Comparison of ENCODE assay signal across 8 mouse cellular contexts in genomic region chr4:150048478-150049156, GRCm38 (mm10). TPM values are rescaled to one million over a fixed set of nuclear protein-coding genes. Genes with fewer than 3 reads are reported as not detected.
DNase-seq lines count a peak whose midpoint lies in the region; ATAC-seq and TF ChIP-seq lines count a peak whose summit lies in the region.

No protein-coding gene starts in this region.

- intact Hi-C loops in heart, postnatal 36 days (cut with DNase I) = no loop called here

- H3K9me3 ChIP-seq in heart, embryonic 16.5 days (replicated peaks; ENCODE audit: control insufficient read depth, low read length) = no peaks in the 10 kb centered on the region
- H3K9me3 ChIP-seq in limb, embryonic 13.5 days = no peaks in the 10 kb centered on the region
- no peaks in the 10 kb centered on the region for H3K9me3 ChIP-seq in neural tube, embryonic 11.5 days (ENCODE audit: control insufficient read depth, low read length)

- H3K36me3 ChIP-seq in heart, embryonic 16.5 days (ENCODE audit: control insufficient read depth, insufficient read depth) = no peaks in the 10 kb centered on the region
- H3K36me3 ChIP-seq in limb, embryonic 13.5 days = no peaks in the 10 kb centered on the region
- no peaks in the 10 kb centered on the region for H3K36me3 ChIP-seq in neural tube, embryonic 11.5 days (ENCODE audit: control insufficient read depth, insufficient read depth, low read length)

- no peak for TF ChIP-seq CTCF in bone marrow, adult 2 months (IDR thresholded peaks at IDR 0.05; ENCODE audit: control insufficient read depth, insufficient read depth, low read length)

- DNase-seq in heart, adult 18-20 months = peak; percentile 31 to 48
- DNase-seq in heart, postnatal 36 days = no peak
- peak; percentile 22 for DNase-seq in neural tube, embryonic 11.5 days (ENCODE audit: low spot score)
- DNase-seq in frontal cortex, postnatal 14 days (ENCODE audit: low spot score in 2 of 2) = no peak
- DNase-seq in right cerebral cortex, postnatal 10 days (ENCODE audit: low spot score in 2 of 2) = no peak

- H3K27ac ChIP-seq in bone marrow, adult 2 months (ENCODE audit: control insufficient read depth, insufficient read depth, low read depth, low read length, poor library complexity) = no peak overlapping the region
- H3K27ac ChIP-seq in heart, embryonic 16.5 days (ENCODE audit: low read length) = peak overlapping the region; percentile 57
- H3K27ac ChIP-seq in limb, embryonic 13.5 days = no peak overlapping the region
- H3K27ac ChIP-seq in neural tube, embryonic 11.5 days (ENCODE audit: low read depth, low read length) = no peak overlapping the region

- peak overlapping the region; percentile 77 for H3K9ac ChIP-seq in heart, embryonic 16.5 days (ENCODE audit: low read length)
- peak overlapping the region; percentile 67 for H3K9ac ChIP-seq in limb, embryonic 13.5 days
- H3K9ac ChIP-seq in neural tube, embryonic 11.5 days (ENCODE audit: low read length) = peak overlapping the region; percentile 53

- H3K4me2 ChIP-seq in heart, embryonic 16.5 days (ENCODE audit: low read depth, low read length) = peak overlapping the region; percentile 96
- peak overlapping the region; percentile 96 for H3K4me2 ChIP-seq in limb, embryonic 13.5 days (replicated peaks)
- peak overlapping the region; percentile 93 for H3K4me2 ChIP-seq in neural tube, embryonic 11.5 days (ENCODE audit: low read depth)

- peaks cover 19% of the 10 kb centered on the region for H3K27me3 ChIP-seq in heart, embryonic 16.5 days (ENCODE audit: control insufficient read depth, insufficient read depth, low read length)
- peaks cover 54% of the 10 kb centered on the region for H3K27me3 ChIP-seq in limb, embryonic 13.5 days
- H3K27me3 ChIP-seq in neural tube, embryonic 11.5 days (ENCODE audit: control insufficient read depth, insufficient read depth, low read length) = peaks cover 23% of the 10 kb centered on the region

- peak; percentile 47 for ATAC-seq in heart, embryonic 16.5 days (replicated peaks; ENCODE audit: extremely low read depth, insufficient read depth, low FRiP score)
- ATAC-seq in limb, embryonic 13.5 days (ENCODE audit: low FRiP score, low read depth) = peak; percentile 29
- no peak for ATAC-seq in neural tube, embryonic 11.5 days (ENCODE audit: insufficient read depth, low FRiP score, low TSS enrichment)

- WGBS in bone marrow, adult 2 months = 1% methylated on average over 49 of the region's 49 CpGs
- WGBS in heart, embryonic 16.5 days = 1% methylated on average over 49 of the region's 49 CpGs
- under 1% methylated on average over 49 of the region's 49 CpGs for WGBS in limb, embryonic 13.5 days
- WGBS in neural tube, embryonic 11.5 days = under 1% methylated on average over 49 of the region's 49 CpGs

- no peaks in the 10 kb centered on the region for H3K4me1 ChIP-seq in bone marrow, adult 2 months (ENCODE audit: control insufficient read depth, insufficient read depth, low read length)
- peaks cover 14% of the 10 kb centered on the region for H3K4me1 ChIP-seq in heart, embryonic 16.5 days (ENCODE audit: control insufficient read depth, insufficient read depth, low read length)
- peaks cover 29% of the 10 kb centered on the region for H3K4me1 ChIP-seq in limb, embryonic 13.5 days
- peaks cover 14% of the 10 kb centered on the region for H3K4me1 ChIP-seq in neural tube, embryonic 11.5 days (ENCODE audit: control insufficient read depth, insufficient read depth, low read length)

- no peak for TF ChIP-seq POLR2A in bone marrow, adult 2 months (IDR thresholded peaks at IDR 0.05; ENCODE audit: borderline replicate concordance, control insufficient read depth, low read depth, low read length)

- peak overlapping the region; percentile 52 for H3K4me3 ChIP-seq in bone marrow, adult 2 months (replicated peaks; ENCODE audit: control insufficient read depth, low read depth, low read length)
- peak overlapping the region; percentile 73 for H3K4me3 ChIP-seq in heart, embryonic 16.5 days (ENCODE audit: low read length)
- H3K4me3 ChIP-seq in limb, embryonic 13.5 days = peak overlapping the region; percentile 50
- H3K4me3 ChIP-seq in neural tube, embryonic 11.5 days (ENCODE audit: low read depth, low read length) = peak overlapping the region; percentile 42

RNA-seq across cellular contexts. Expression of gene Gpr157, which starts 38.5 kb away (rescaled TPM):
- 10 to 100 TPM; 36.5 to 43.7 TPM for total RNA-seq in heart, adult 18-20 months (2021)
- 10 to 100 TPM; 26.7 to 41.1 TPM for total RNA-seq in heart, postnatal 36 days (2021)
- polyA plus RNA-seq in bone marrow, adult 2 months (2011; ENCODE audit: insufficient read depth, insufficient read length, low replicate concordance, missing spikeins) = 1.6 and 2.0 TPM in 2 replicates
- 4.3 and 4.5 TPM in 2 replicates for polyA plus RNA-seq in heart, embryonic 16.5 days (2015; fragmentation: Nextera tagmentation; extraction: Ambion mirVana)
- polyA plus RNA-seq in limb, embryonic 13.5 days (2015; fragmentation: Nextera tagmentation; extraction: Ambion mirVana) = 1.2 TPM in 2 replicates
- polyA plus RNA-seq in neural tube, embryonic 11.5 days (2014; fragmentation: Nextera tagmentation; extraction: Ambion mirVana) = 0.24 and 0.28 TPM in 2 replicates

RNA-seq across cellular contexts. Expression of gene H6pd, which starts 39.8 kb away (rescaled TPM):
- 10 to 100 TPM; 35.4 to 48.7 TPM for total RNA-seq in heart, adult 18-20 months (2021)
- 10 to 100 TPM; 45.0 to 45.7 TPM for total RNA-seq in heart, postnatal 36 days (2021)
- polyA plus RNA-seq in bone marrow, adult 2 months (2011; ENCODE audit: insufficient read depth, insufficient read length, low replicate concordance, missing spikeins) = 1.4 and 7.2 TPM in 2 replicates
- 11.4 and 14.6 TPM in 2 replicates for polyA plus RNA-seq in heart, embryonic 16.5 days (2015; fragmentation: Nextera tagmentation; extraction: Ambion mirVana)
- 11.1 and 11.2 TPM in 2 replicates for polyA plus RNA-seq in limb, embryonic 13.5 days (2015; fragmentation: Nextera tagmentation; extraction: Ambion mirVana)
- polyA plus RNA-seq in neural tube, embryonic 11.5 days (2014; fragmentation: Nextera tagmentation; extraction: Ambion mirVana) = 3.0 and 3.6 TPM in 2 replicates

Comparison
In these comparisons a context has a peak if more than half of its experiments do, and no peak if none do; other contexts are left out.
1. DNase-seq: peak in heart, adult 18-20 months (2 of 2) and neural tube, embryonic 11.5 days (single experiment); none in heart, postnatal 36 days (0 of 2), frontal cortex, postnatal 14 days (0 of 2) and right cerebral cortex, postnatal 10 days (0 of 2).
2. Peak in every context shown above with its lines, with median percentiles within 50 percentile points of each other: H3K4me3 ChIP-seq, H3K4me2 ChIP-seq and H3K9ac ChIP-seq.